Mouse (Mus musculus): ENCODE measurements around the gene Kank2. TPM values are rescaled to one million over a fixed set of nuclear protein-coding genes. Genes with fewer than 3 reads are reported as not detected.

The Kank2 gene
- polyA plus RNA-seq, 1 experiment from 2014 or later = 6.4 TPM

- Histone ChIP-seq H3K27me3 (replicated peaks; ENCODE audit: control insufficient read depth, insufficient read depth, low read length) (no peaks in the 10 kb centered on the region), H3K9me3 (ENCODE audit: control insufficient read depth) (no peaks in the 10 kb centered on the region), H3K36me3 (ENCODE audit: control insufficient read depth, insufficient read depth) (peaks cover 20% of the 10 kb centered on the region; the same call in 1 of the 2 replicates), H3K4me3 (ENCODE audit: low read depth, low read length) (no peak overlapping the region), H3K27ac (ENCODE audit: low read depth, low read length) (no peak overlapping the region), H3K9ac (ENCODE audit: low read depth, low read length) (no peak overlapping the region), H3K4me2 (replicated peaks; ENCODE audit: low read depth) (no peak overlapping the region), H3K4me1 (replicated peaks; ENCODE audit: control insufficient read depth, insufficient read depth, low read length) (no peaks in the 10 kb centered on the region)
- WGBS = 81% methylated on average over 3 of the region's 3 CpGs
- peak; percentile 69 for TF ChIP-seq CTCF (IDR thresholded peaks at IDR 0.05; ENCODE audit: low read depth)
- ATAC-seq = no peak
These were observed 10.0 kb upstream of the Kank2 start for GRCm38 (mm10) chr9:21808561-21808960.

DNA sequence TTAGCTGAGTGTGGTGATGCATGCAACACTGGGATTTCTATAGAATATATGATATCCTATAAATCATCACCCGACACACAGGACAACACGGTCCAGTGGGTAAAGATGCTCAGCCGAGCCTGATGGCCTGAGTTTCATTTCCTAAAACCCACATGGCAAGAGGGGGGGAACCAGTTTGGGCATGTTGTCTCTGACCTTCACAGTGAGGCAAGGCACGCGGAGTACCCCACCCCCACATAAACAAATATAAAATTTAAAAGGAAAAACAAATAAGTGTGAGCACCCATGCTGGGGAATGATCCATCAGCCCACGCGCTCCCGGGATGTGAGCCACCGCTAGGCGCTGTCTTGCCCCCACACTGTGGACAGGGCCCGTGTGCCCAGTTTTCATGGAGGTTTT, 8.4 kb upstream of the Kank2 start:
- Histone ChIP-seq H3K9ac (ENCODE audit: low read depth, low read length) (no peak overlapping the region), H3K27me3 (replicated peaks; ENCODE audit: control insufficient read depth, insufficient read depth, low read length) (no peaks in the 10 kb centered on the region), H3K36me3 (ENCODE audit: control insufficient read depth, insufficient read depth) (peaks cover 23% of the 10 kb centered on the region; the same call in 1 of the 2 replicates), H3K4me1 (replicated peaks; ENCODE audit: control insufficient read depth, insufficient read depth, low read length) (no peaks in the 10 kb centered on the region), H3K9me3 (ENCODE audit: control insufficient read depth) (no peaks in the 10 kb centered on the region), H3K27ac (ENCODE audit: low read depth, low read length) (no peak overlapping the region), H3K4me2 (replicated peaks; ENCODE audit: low read depth) (no peak overlapping the region), H3K4me3 (ENCODE audit: low read depth, low read length) (no peak overlapping the region)
- TF ChIP-seq CTCF (IDR thresholded peaks at IDR 0.05; ENCODE audit: low read depth) = no peak
- 78% methylated on average over 11 of the region's 11 CpGs for WGBS
- no peak for ATAC-seq

GRCm38 (mm10) chr9:21806363-21806762, 7.8 kb upstream of the Kank2 start:
- Histone ChIP-seq H3K9ac (ENCODE audit: low read depth, low read length) (no peak overlapping the region), H3K4me2 (replicated peaks; ENCODE audit: low read depth) (no peak overlapping the region), H3K36me3 (ENCODE audit: control insufficient read depth, insufficient read depth) (peaks cover 29% of the 10 kb centered on the region), H3K9me3 (ENCODE audit: control insufficient read depth) (no peaks in the 10 kb centered on the region), H3K27ac (ENCODE audit: low read depth, low read length) (no peak overlapping the region), H3K27me3 (replicated peaks; ENCODE audit: control insufficient read depth, insufficient read depth, low read length) (no peaks in the 10 kb centered on the region), H3K4me3 (ENCODE audit: low read depth, low read length) (no peak overlapping the region), H3K4me1 (replicated peaks; ENCODE audit: control insufficient read depth, insufficient read depth, low read length) (no peaks in the 10 kb centered on the region)
- TF ChIP-seq CTCF (IDR thresholded peaks at IDR 0.05; ENCODE audit: low read depth) = no peak
- no peak for ATAC-seq
- WGBS = 42% methylated on average over 3 of the region's 3 CpGs

GRCm38 (mm10) chr9:21803986-21804644, 5.6 kb upstream of the Kank2 start:
- H3K4me2 ChIP-seq (replicated peaks; ENCODE audit: low read depth) = no peak overlapping the region
- H3K4me3 ChIP-seq (ENCODE audit: low read depth, low read length) = no peak overlapping the region

GRCm38 (mm10) chr9:21801591-21801990, 3.0 kb upstream of the Kank2 start:
- H3K27me3 ChIP-seq (replicated peaks; ENCODE audit: control insufficient read depth, insufficient read depth, low read length) = no peaks in the 10 kb centered on the region
- H3K9ac ChIP-seq (ENCODE audit: low read depth, low read length) = no peak overlapping the region
- H3K9me3 ChIP-seq (ENCODE audit: control insufficient read depth) = no peaks in the 10 kb centered on the region
- 95% methylated on average over 7 of the region's 7 CpGs for WGBS
- H3K27ac ChIP-seq (ENCODE audit: low read depth, low read length) = no peak overlapping the region
- H3K4me1 ChIP-seq (replicated peaks; ENCODE audit: control insufficient read depth, insufficient read depth, low read length) = no peaks in the 10 kb centered on the region
- no peak overlapping the region for H3K4me3 ChIP-seq (ENCODE audit: low read depth, low read length)
- ATAC-seq = no peak
- peaks cover 26% of the 10 kb centered on the region for H3K36me3 ChIP-seq (ENCODE audit: control insufficient read depth, insufficient read depth)
- no peak overlapping the region for H3K4me2 ChIP-seq (replicated peaks; ENCODE audit: low read depth)
- no peak for TF ChIP-seq CTCF (IDR thresholded peaks at IDR 0.05; ENCODE audit: low read depth)

More at GRCm38 (mm10) chr9:21803986-21804644, 5.6 kb upstream of the Kank2 start:
- ATAC-seq = peak; percentile 81
- Histone ChIP-seq H3K9ac (ENCODE audit: low read depth, low read length) (no peak overlapping the region), H3K27ac (ENCODE audit: low read depth, low read length) (no peak overlapping the region), H3K4me1 (replicated peaks; ENCODE audit: control insufficient read depth, insufficient read depth, low read length) (no peaks in the 10 kb centered on the region), H3K9me3 (ENCODE audit: control insufficient read depth) (no peaks in the 10 kb centered on the region), H3K27me3 (replicated peaks; ENCODE audit: control insufficient read depth, insufficient read depth, low read length) (no peaks in the 10 kb centered on the region), H3K36me3 (ENCODE audit: control insufficient read depth, insufficient read depth) (peaks cover 26% of the 10 kb centered on the region)
- TF ChIP-seq CTCF (IDR thresholded peaks at IDR 0.05; ENCODE audit: low read depth) = peak; percentile 97
- WGBS = 37% methylated on average over 13 of the region's 13 CpGs

DNA sequence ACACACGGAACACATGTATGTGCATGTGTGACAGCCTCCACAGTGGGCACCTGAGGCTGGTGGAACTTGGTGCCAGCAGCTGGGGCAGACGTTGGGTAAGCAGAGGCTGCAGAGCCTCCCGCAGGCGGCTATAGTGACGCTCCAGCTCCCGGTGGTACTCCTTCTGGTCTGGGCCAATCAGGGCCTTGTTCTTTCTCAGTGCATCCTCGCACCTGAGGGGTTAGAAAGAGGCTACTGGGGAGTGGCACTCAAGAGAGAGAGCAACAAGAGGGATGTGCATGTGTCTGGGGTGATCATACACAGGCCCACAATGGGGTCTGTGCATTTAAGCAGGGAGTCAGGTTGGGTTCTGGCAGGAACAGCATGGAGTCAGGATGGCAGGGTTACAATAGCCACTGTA, 2.6 kb upstream of the Kank2 start:
- 86% methylated on average over 7 of the region's 7 CpGs for WGBS
- Histone ChIP-seq H3K27ac (ENCODE audit: low read depth, low read length) (no peak overlapping the region), H3K27me3 (replicated peaks; ENCODE audit: control insufficient read depth, insufficient read depth, low read length) (no peaks in the 10 kb centered on the region), H3K36me3 (ENCODE audit: control insufficient read depth, insufficient read depth) (peaks cover 26% of the 10 kb centered on the region), H3K9me3 (ENCODE audit: control insufficient read depth) (no peaks in the 10 kb centered on the region), H3K4me1 (replicated peaks; ENCODE audit: control insufficient read depth, insufficient read depth, low read length) (no peaks in the 10 kb centered on the region), H3K4me2 (replicated peaks; ENCODE audit: low read depth) (no peak overlapping the region), H3K9ac (ENCODE audit: low read depth, low read length) (no peak overlapping the region), H3K4me3 (ENCODE audit: low read depth, low read length) (no peak overlapping the region)
- TF ChIP-seq CTCF (IDR thresholded peaks at IDR 0.05; ENCODE audit: low read depth) = no peak
- no peak for ATAC-seq
